Mouse (Mus musculus) E14TG2a.4 (cell line): Measurements from ENCODE around the gene Tbc1d22a.

Experiments used
- CTCF ChIP-seq: conservative IDR thresholded peaks from 2 replicates; pipeline ENCODE4 v1.5.1; 2014; ENCODE audit warnings: low read length
- NANOG ChIP-seq: IDR thresholded peaks from 2 replicates; pipeline ENCODE4 v1.6.1; 2014; ENCODE audit warnings: borderline replicate concordance, low read length, mixed read lengths

DNA sequence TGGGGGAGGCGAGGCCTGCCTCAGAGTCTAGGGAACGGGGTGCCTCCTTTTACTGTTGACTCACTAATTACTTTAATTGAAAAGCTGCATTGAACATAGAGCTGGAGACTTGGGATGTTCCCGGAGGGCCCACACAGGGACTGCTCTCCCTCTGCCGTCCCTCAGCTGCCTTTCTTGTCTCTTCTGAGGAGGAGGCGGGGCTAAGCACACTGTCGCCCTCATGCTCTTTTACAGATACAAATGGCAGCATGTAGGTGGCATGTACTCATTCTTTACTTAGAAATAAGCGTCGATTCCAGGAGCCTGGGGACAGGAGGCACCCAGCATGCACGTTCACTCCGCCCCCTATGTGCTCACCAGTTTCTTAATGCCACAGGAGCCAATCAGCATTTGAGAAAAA, 39.2 kb downstream of the Tbc1d22a start:
- no peak for TF ChIP-seq CTCF
- TF ChIP-seq NANOG, result no peak
